Mouse (Mus musculus): ENCODE measurements around the gene Slc39a8.

GRCm38 (mm10) chr3:135796117-135796516 is 29.0 kb upstream of the Slc39a8 start:
- no peak for TF ChIP-seq POLR2A (IDR thresholded peaks at IDR 0.05; ENCODE audit: low read depth, low read length)
- TF ChIP-seq CTCF (conservative IDR thresholded peaks at IDR 0.05; ENCODE audit: insufficient read depth, insufficient read length, low read depth, low read length) = no peak
